ENCODE assay signal across 21 mouse cellular contexts in genomic region chr5:122668981-122669897, GRCm38 (mm10). TPM values are rescaled to one million over a fixed set of nuclear protein-coding genes. Genes with fewer than 3 reads are reported as not detected.
DNase-seq lines count a peak whose midpoint lies in the region; ATAC-seq and TF ChIP-seq lines count a peak whose summit lies in the region.
"Had no signal": no experiment of that assay in that cellular context is flagged by ENCODE, and none has a peak within 500 bp of the region (broad histone marks: within the 10 kb centered on the region; RNA-seq: fewer than 3 reads in every experiment).

No protein-coding gene starts in this region.

- ATAC-seq in kidney, postnatal 0 days (replicated peaks; ENCODE audit: low FRiP score, low read depth) = no peak
- ATAC-seq: intestine, embryonic 16.5 days had no signal

- no peak overlapping the region for H3K9ac ChIP-seq in kidney, postnatal 0 days (ENCODE audit: low read depth, low read length)
- H3K9ac ChIP-seq: heart, embryonic 12.5 days; hindbrain, embryonic 15.5 days; limb, embryonic 15.5 days; neural tube, embryonic 12.5 days had no signal

- DNase-seq in kidney, adult 2 months = peak; percentile 28
- no peak for DNase-seq in kidney, adult 11 months
- DNase-seq in 3T3-L1 (ENCODE audit: low read depth, low spot score) = peak; percentile 10
- DNase-seq in kidney, postnatal 0 days (ENCODE audit: low spot score) = peak; percentile 63
- DNase-seq in adrenal gland, postnatal 4 days (ENCODE audit: low spot score in 2 of 2) = no peak
- DNase-seq in adrenal gland, postnatal 25 days = no peak
- no peak for DNase-seq in layer of hippocampus, postnatal 36 days
- DNase-seq: cerebellum, adult 11 months; cerebellum, postnatal 25 days; heart, adult 11 months; lung, adult 2 months; lung, postnatal 4 days; right cerebral cortex, adult 18-20 months had no signal

- no peak for TF ChIP-seq POLR2A in kidney, adult 2 months (IDR thresholded peaks at IDR 0.05; ENCODE audit: low read depth, low read length)

- WGBS in kidney, adult 2 months = 50% methylated on average over 15 of the region's 15 CpGs
- 48% methylated on average over 15 of the region's 15 CpGs for WGBS in kidney, postnatal 0 days

- no peaks in the 10 kb centered on the region for H3K36me3 ChIP-seq in kidney, adult 2 months (ENCODE audit: control insufficient read depth, insufficient read depth, low read length)
- H3K36me3 ChIP-seq in kidney, postnatal 0 days (ENCODE audit: insufficient read depth, low read length) = no peaks in the 10 kb centered on the region
- H3K36me3 ChIP-seq: heart, embryonic 12.5 days; hindbrain, embryonic 15.5 days; limb, embryonic 15.5 days; neural tube, embryonic 12.5 days had no signal

- H3K27ac ChIP-seq in kidney, adult 2 months (ENCODE audit: insufficient read depth, low read depth, low read length) = peak overlapping the region; percentile 69; the same call in 1 of the 2 replicates
- H3K27ac ChIP-seq in brown adipose tissue, adult 24 weeks (replicated peaks; ENCODE audit: low read depth, low read length) = 0 out of 2 replicates have a peak overlapping the region, but pooled peaks have one; percentile 0
- H3K27ac ChIP-seq in kidney, postnatal 0 days = no peak overlapping the region
- H3K27ac ChIP-seq: hindbrain, embryonic 15.5 days; limb, embryonic 15.5 days; neural tube, embryonic 12.5 days had no signal

- no peaks in the 10 kb centered on the region for H3K4me1 ChIP-seq in kidney, adult 2 months (ENCODE audit: control insufficient read depth, insufficient read depth, low read length)
- no peaks in the 10 kb centered on the region for H3K4me1 ChIP-seq in brown adipose tissue, adult 24 weeks (ENCODE audit: control insufficient read depth, insufficient read depth, insufficient read length, low read length)
- no peaks in the 10 kb centered on the region for H3K4me1 ChIP-seq in kidney, postnatal 0 days (replicated peaks; ENCODE audit: insufficient read depth, low read length)
- H3K4me1 ChIP-seq: limb, embryonic 15.5 days had no signal

- TF ChIP-seq CTCF in kidney, adult 2 months (conservative IDR thresholded peaks at IDR 0.05; ENCODE audit: insufficient read depth, insufficient read length, low read depth, low read length) = no peak
- no peak for TF ChIP-seq CTCF in kidney, postnatal 0 days (IDR thresholded peaks at IDR 0.05; ENCODE audit: low read depth)

- H3K27me3 ChIP-seq in kidney, adult 2 months (replicated peaks; ENCODE audit: control insufficient read depth, insufficient read depth, low read length) = no peaks in the 10 kb centered on the region
- no peaks in the 10 kb centered on the region for H3K27me3 ChIP-seq in kidney, postnatal 0 days (ENCODE audit: insufficient read depth, low read length)
- H3K27me3 ChIP-seq: CH12.LX; hindbrain, embryonic 15.5 days; limb, embryonic 15.5 days; neural tube, embryonic 12.5 days had no signal

- H3K4me2 ChIP-seq in kidney, postnatal 0 days (ENCODE audit: low read length) = no peak overlapping the region
- H3K4me2 ChIP-seq: heart, embryonic 12.5 days; hindbrain, embryonic 15.5 days; limb, embryonic 15.5 days; midbrain, embryonic 11.5 days; neural tube, embryonic 12.5 days had no signal

- no peak overlapping the region for H3K4me3 ChIP-seq in kidney, adult 2 months (ENCODE audit: insufficient read depth, low read depth, low read length)
- H3K4me3 ChIP-seq in brown adipose tissue, adult 24 weeks (ENCODE audit: insufficient read depth, low read depth, low read length) = no peak overlapping the region
- no peak overlapping the region for H3K4me3 ChIP-seq in kidney, postnatal 0 days (replicated peaks; ENCODE audit: low read depth, low read length)
- H3K4me3 ChIP-seq: heart, embryonic 12.5 days; hindbrain, embryonic 15.5 days; limb, embryonic 15.5 days; neural tube, embryonic 12.5 days had no signal

- H3K9me3 ChIP-seq in kidney, postnatal 0 days (replicated peaks; ENCODE audit: low read length) = no peaks in the 10 kb centered on the region
- H3K9me3 ChIP-seq: heart, embryonic 12.5 days; hindbrain, embryonic 15.5 days; limb, embryonic 15.5 days; neural tube, embryonic 12.5 days had no signal

RNA-seq across cellular contexts. Expression of gene P2rx7, which starts 25.5 kb away (rescaled TPM):
- 5.1 and 5.3 TPM in 2 replicates for polyA plus RNA-seq in kidney, adult 2 months (2012; rRNA removed)
- 1.5 and 1.6 TPM in 2 replicates for polyA plus RNA-seq in brown adipose tissue, adult 24 weeks (2012; ENCODE audit: insufficient read depth, insufficient read length, missing spikeins)
- 1.4 and 2.3 TPM in 2 replicates for polyA plus RNA-seq in kidney, postnatal 0 days (2015; fragmentation: Nextera tagmentation; extraction: Ambion mirVana)
- 1 to 10 TPM; 4.0 to 4.6 TPM for total RNA-seq in adrenal gland, postnatal 4 days (2021)
- total RNA-seq in adrenal gland, postnatal 25 days (2021) = 3.2 and 3.8 TPM in 2 replicates
- total RNA-seq in layer of hippocampus, postnatal 36 days (2021) = 1 to 10 TPM; 7.4 to 7.7 TPM

RNA-seq across cellular contexts. Expression of gene P2rx4, which starts 38.1 kb away (rescaled TPM):
- 81.6 and 87.7 TPM in 2 replicates for polyA plus RNA-seq in kidney, adult 2 months (2012; rRNA removed)
- polyA plus RNA-seq in brown adipose tissue, adult 24 weeks (2012; ENCODE audit: insufficient read depth, insufficient read length, missing spikeins) = 23.7 and 29.2 TPM in 2 replicates
- polyA plus RNA-seq in kidney, postnatal 0 days (2015; fragmentation: Nextera tagmentation; extraction: Ambion mirVana) = 33.7 and 39.6 TPM in 2 replicates
- 10 to 100 TPM; 32.9 to 44.8 TPM for total RNA-seq in adrenal gland, postnatal 4 days (2021)
- total RNA-seq in adrenal gland, postnatal 25 days (2021) = 37.6 and 41.9 TPM in 2 replicates
- 10 to 100 TPM; 12.9 to 13.1 TPM for total RNA-seq in layer of hippocampus, postnatal 36 days (2021)

RNA-seq across cellular contexts. Expression of gene Ift81, which starts 54.9 kb away (rescaled TPM):
- 2.0 and 3.4 TPM in 2 replicates for polyA plus RNA-seq in kidney, adult 2 months (2012; rRNA removed)
- polyA plus RNA-seq in brown adipose tissue, adult 24 weeks (2012; ENCODE audit: insufficient read depth, insufficient read length, missing spikeins) = 23.3 and 26.5 TPM in 2 replicates
- 37.1 and 39.1 TPM in 2 replicates for polyA plus RNA-seq in kidney, postnatal 0 days (2015; fragmentation: Nextera tagmentation; extraction: Ambion mirVana)
- total RNA-seq in adrenal gland, postnatal 4 days (2021) = 10 to 100 TPM; 20.2 to 24.3 TPM
- 9.4 and 14.6 TPM in 2 replicates for total RNA-seq in adrenal gland, postnatal 25 days (2021)
- 10 to 100 TPM; 37.1 to 40.5 TPM for total RNA-seq in layer of hippocampus, postnatal 36 days (2021)

Comparison
In these comparisons a context has a peak if more than half of its experiments do, and no peak if none do; other contexts are left out.
1. DNase-seq: peak in kidney, adult 2 months (single experiment), 3T3-L1 (single experiment) and kidney, postnatal 0 days (single experiment); none in kidney, adult 11 months (single experiment), adrenal gland, postnatal 4 days (0 of 2), adrenal gland, postnatal 25 days (single experiment) and layer of hippocampus, postnatal 36 days (0 of 2).